Mouse (Mus musculus) thymus, adult 2 months (tissue): ENCODE measurements at regions not wholly inside any gene's neighbourhood (a gene's known extent, or its start where the extent isn't known, plus 50 kb on each side); places are given as distances from the start of the nearest gene placed in this dataset.

ENCODE experiments used
- CTCF ChIP-seq: fragments of 200-500 bp; IDR thresholded peaks from 2 replicates; pipeline ENCODE4 v1.5.1; 2012; ENCODE audit warnings: mild to moderate bottlenecking, control low read depth, low read length, moderate library complexity, borderline replicate concordance; ENCODE audit not compliant: control insufficient read depth, poor library complexity, insufficient read depth; ENCODE audit errors: extremely low read depth
- POLR2A ChIP-seq: fragments of 200-500 bp; IDR thresholded peaks from 2 replicates; pipeline ENCODE4 v1.6.1; 2012; ENCODE audit warnings: mild to moderate bottlenecking, low read length, control low read depth, moderate library complexity; ENCODE audit not compliant: control insufficient read depth, poor library complexity, insufficient read depth; ENCODE audit errors: extremely low read depth

DNA sequence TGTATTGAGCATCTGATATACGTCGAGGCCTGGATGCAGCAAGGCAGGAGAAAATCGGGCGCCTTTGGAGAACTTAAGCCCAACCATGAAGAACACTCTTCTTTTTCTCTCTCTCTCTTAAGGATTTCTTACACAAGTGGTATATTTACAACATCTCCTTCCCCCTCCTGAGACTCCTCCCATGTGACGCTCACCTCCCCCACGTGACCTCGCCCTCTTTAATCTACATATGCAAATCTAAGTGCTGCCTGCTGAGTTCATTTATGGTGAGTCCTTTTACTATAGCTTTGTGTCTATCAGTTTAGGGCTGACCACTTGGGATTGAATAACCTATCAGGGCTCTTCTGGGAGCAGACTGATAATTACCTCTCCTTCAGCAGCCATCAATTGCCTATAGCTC is 337.4 kb downstream of the Cd83 start:
- TF ChIP-seq POLR2A, result no peak
- TF ChIP-seq CTCF, result no peak
